Mouse (Mus musculus) forebrain, embryonic 15.5 days (tissue): ENCODE measurements around the gene Mnat1. TPM values are rescaled to one million over a fixed set of nuclear protein-coding genes. Genes with fewer than 3 reads are reported as not detected.
A peak's percentile ranks its signal among the peaks of the same experiment; 100 is the strongest.
"Not testable (repeated sequence)": the region's sequence is repeated elsewhere in the genome, so short reads cannot be mapped to it uniquely, and the experiment has no call there.

Experiments
- ATAC-seq: fragments of 200-750 bp; cut with Nextera tagmentation; replicated peaks from 2 replicates; pipeline ENCODE4 v1.8.0; 2017; ENCODE audit warnings: mild to moderate bottlenecking, moderate TSS enrichment, moderate library complexity
- H3K27ac ChIP-seq: fragments of 300-500 bp; sonication (generic); replicated peaks from 2 replicates; pipeline ENCODE4 v1.5.1; 2015; ENCODE audit warnings: mild to moderate bottlenecking, inconsistent platforms
- H3K27me3 ChIP-seq: fragments of 300-500 bp; sonication (generic); 2 replicates; pipeline ENCODE4 v1.6.1; 2015; ENCODE audit warnings: inconsistent platforms
- H3K36me3 ChIP-seq: fragments of 300-500 bp; sonication (generic); 2 replicates; pipeline ENCODE4 v1.6.1; 2015; ENCODE audit warnings: mild to moderate bottlenecking, inconsistent platforms
- H3K4me1 ChIP-seq: fragments of 300-500 bp; sonication (generic); 2 replicates; pipeline ENCODE4 v1.6.1; 2015; ENCODE audit warnings: inconsistent platforms
- H3K4me2 ChIP-seq: fragments of 300-500 bp; sonication (generic); replicated peaks from 2 replicates; pipeline ENCODE4 v1.6.1; 2015; ENCODE audit warnings: mild to moderate bottlenecking, inconsistent platforms
- H3K4me3 ChIP-seq: fragments of 300-500 bp; sonication (generic); 2 replicates; pipeline ENCODE4 v1.5.1; 2015; ENCODE audit warnings: mild to moderate bottlenecking, inconsistent platforms
- H3K9ac ChIP-seq: fragments of 300-500 bp; sonication (generic); replicated peaks from 2 replicates; pipeline ENCODE4 v1.6.1; 2015; ENCODE audit warnings: mild to moderate bottlenecking, inconsistent platforms
- H3K9me3 ChIP-seq: fragments of 300-500 bp; sonication (generic); 2 replicates; pipeline ENCODE4 v1.6.1; 2016; ENCODE audit warnings: inconsistent platforms
- WGBS: fragments of 180-500 bp; shearing (Covaris S2); methylation state at CpG from one replicate; pipeline ENCODE4 v1.1.7; 2015; ENCODE audit warnings: mixed read lengths; 5-methylcytosine and 5-hydroxymethylcytosine counted together
- polyA plus RNA-seq: library from polyadenylated mRNA; unstranded; fragments of >200 nt; fragmentation: Nextera tagmentation; extraction: Ambion mirVana; gene quantifications from 2 replicates; pipeline ENCODE4 v1.2.1, GENCODE M21; 2015

Mnat1 gene
- polyA plus RNA-seq, 1 experiment from 2014 or later: 16.5 TPM

- WGBS: 92% methylated on average over 12 of the region's 12 CpGs
- no peaks in the 10 kb centered on the region for H3K27me3 ChIP-seq
- no peak for ATAC-seq
- no peak overlapping the region for H3K4me3 ChIP-seq
- no peak overlapping the region for H3K9ac ChIP-seq
- H3K36me3 ChIP-seq: peaks cover 6% of the 10 kb centered on the region
- no peaks in the 10 kb centered on the region for H3K9me3 ChIP-seq
- no peak overlapping the region for H3K4me2 ChIP-seq
- H3K27ac ChIP-seq: no peak overlapping the region
- no peaks in the 10 kb centered on the region for H3K4me1 ChIP-seq
Measured at GRCm38 (mm10) chr12:73103713-73104112, 19.8 kb upstream of the Mnat1 start.

GRCm38 (mm10) chr12:73107821-73108220 lies 15.7 kb upstream of the Mnat1 start:
- peaks cover 3% of the 10 kb centered on the region; the same call in 1 of the 2 replicates for H3K27me3 ChIP-seq
- no peaks in the 10 kb centered on the region for H3K9me3 ChIP-seq
- peaks cover 24% of the 10 kb centered on the region for H3K4me1 ChIP-seq
- no peak overlapping the region for H3K27ac ChIP-seq
- ATAC-seq: no peak
- H3K4me3 ChIP-seq: no peak overlapping the region
- H3K9ac ChIP-seq: no peak overlapping the region
- 90% methylated on average over 2 of the region's 2 CpGs for WGBS
- peaks cover 6% of the 10 kb centered on the region for H3K36me3 ChIP-seq
- H3K4me2 ChIP-seq: no peak overlapping the region

GRCm38 (mm10) chr12:73110431-73111111 lies 12.9 kb upstream of the Mnat1 start:
- no peaks in the 10 kb centered on the region for H3K9me3 ChIP-seq
- no peak overlapping the region for H3K9ac ChIP-seq
- no peaks in the 10 kb centered on the region for H3K36me3 ChIP-seq
- H3K27ac ChIP-seq: no peak overlapping the region
- peak overlapping the region; percentile 91 for H3K4me2 ChIP-seq
- peaks cover 12% of the 10 kb centered on the region; the same call in 1 of the 2 replicates for H3K27me3 ChIP-seq
- H3K4me3 ChIP-seq: peak overlapping the region; percentile 70
- WGBS: 7% methylated on average over 23 of the region's 23 CpGs
- ATAC-seq: 0 out of 2 replicates have a peak, but pooled peaks have one; percentile 17
- peaks cover 29% of the 10 kb centered on the region for H3K4me1 ChIP-seq

- H3K4me2 ChIP-seq: peak overlapping the region; percentile 91
- H3K9ac ChIP-seq: peak overlapping the region; percentile 52
- no peaks in the 10 kb centered on the region for H3K36me3 ChIP-seq
- H3K27me3 ChIP-seq: peaks cover 12% of the 10 kb centered on the region; the same call in 1 of the 2 replicates
- H3K4me1 ChIP-seq: peaks cover 29% of the 10 kb centered on the region
- H3K9me3 ChIP-seq: no peaks in the 10 kb centered on the region
- H3K27ac ChIP-seq: no peak overlapping the region
- peak; percentile 58 for ATAC-seq
- WGBS: under 1% methylated on average over 44 of the region's 44 CpGs
- H3K4me3 ChIP-seq: peak overlapping the region; percentile 70
Measured at GRCm38 (mm10) chr12:73111561-73112325, 11.8 kb upstream of the Mnat1 start.

GRCm38 (mm10) chr12:73112326-73113087 lies 11.0 kb upstream of the Mnat1 start:
- Histone ChIP-seq H3K27ac (no peak overlapping the region), H3K4me1 (peaks cover 29% of the 10 kb centered on the region), H3K36me3 (no peaks in the 10 kb centered on the region), H3K27me3 (peaks cover 12% of the 10 kb centered on the region; the same call in 1 of the 2 replicates), H3K4me3 (peak overlapping the region; percentile 70), H3K9me3 (no peaks in the 10 kb centered on the region), H3K4me2 (peak overlapping the region; percentile 91), H3K9ac (peak overlapping the region; percentile 52)
- ATAC-seq: peak; percentile 72
- WGBS: under 1% methylated on average over 62 of the region's 71 CpGs

- H3K4me2 ChIP-seq: peak within 1 kb of the TSS; percentile 91
- peaks cover 29% of the 10 kb centered on the region for H3K4me1 ChIP-seq
- H3K36me3 ChIP-seq: no peaks in the 10 kb centered on the region
- peaks cover 12% of the 10 kb centered on the region; the same call in 1 of the 2 replicates for H3K27me3 ChIP-seq
- peak within 1 kb of the TSS; percentile 52 for H3K9ac ChIP-seq
- no peak within 1 kb of the TSS for H3K27ac ChIP-seq
- peak; percentile 81 for ATAC-seq
- 0% methylated on average over 19 of the region's 20 CpGs for WGBS
- peak within 1 kb of the TSS; percentile 70 for H3K4me3 ChIP-seq
- H3K9me3 ChIP-seq: no peaks in the 10 kb centered on the region
Measured at GRCm38 (mm10) chr12:73113196-73113595, 10.3 kb upstream of the Mnat1 start, which contains the start of gene Six4. Six4 (minus strand) TSS chr12:73113456.

- WGBS: 74% methylated on average over 4 of the region's 4 CpGs
Measured at GRCm38 (mm10) chr12:73125250-73125649, 1.7 kb downstream of the Mnat1 start.

GRCm38 (mm10) chr12:73140732-73141131 lies 17.2 kb downstream of the Mnat1 start:
- H3K27ac ChIP-seq: no peak overlapping the region
- ATAC-seq: no peak
- no peak overlapping the region for H3K9ac ChIP-seq
- WGBS: 90% methylated on average over 3 of the region's 3 CpGs
- no peaks in the 10 kb centered on the region for H3K27me3 ChIP-seq
- H3K4me1 ChIP-seq: no peaks in the 10 kb centered on the region
- no peak overlapping the region for H3K4me2 ChIP-seq
- no peaks in the 10 kb centered on the region for H3K36me3 ChIP-seq
- H3K9me3 ChIP-seq: no peaks in the 10 kb centered on the region
- no peak overlapping the region for H3K4me3 ChIP-seq

More at GRCm38 (mm10) chr12:73125250-73125649, 1.7 kb downstream of the Mnat1 start:
- Histone ChIP-seq H3K9ac (no peak overlapping the region), H3K4me1 (peaks cover 14% of the 10 kb centered on the region), H3K36me3 (no peaks in the 10 kb centered on the region), H3K4me3 (no peak overlapping the region), H3K9me3 (no peaks in the 10 kb centered on the region), H3K27ac (no peak overlapping the region), H3K27me3 (no peaks in the 10 kb centered on the region), H3K4me2 (no peak overlapping the region)
- no peak for ATAC-seq

GRCm38 (mm10) chr12:73147236-73147635 lies 23.7 kb downstream of the Mnat1 start:
- no peaks in the 10 kb centered on the region for H3K36me3 ChIP-seq
- H3K4me3 ChIP-seq: no peak overlapping the region
- 63% methylated on average over 3 of the region's 3 CpGs for WGBS
- H3K4me1 ChIP-seq: no peaks in the 10 kb centered on the region
- ATAC-seq: no peak
- no peaks in the 10 kb centered on the region for H3K27me3 ChIP-seq
- H3K27ac ChIP-seq: no peak overlapping the region
- no peaks in the 10 kb centered on the region for H3K9me3 ChIP-seq
- H3K4me2 ChIP-seq: no peak overlapping the region
- H3K9ac ChIP-seq: no peak overlapping the region

- not testable (repeated sequence) for H3K4me3 ChIP-seq, ATAC-seq, H3K9ac ChIP-seq, H3K27ac ChIP-seq, H3K36me3 ChIP-seq, H3K27me3 ChIP-seq, H3K4me1 ChIP-seq, H3K4me2 ChIP-seq, H3K9me3 ChIP-seq
- WGBS: 91% methylated on average over 5 of the region's 5 CpGs
Measured at GRCm38 (mm10) chr12:73151038-73151437, 27.5 kb downstream of the Mnat1 start.

GRCm38 (mm10) chr12:73154150-73154549 lies 30.6 kb downstream of the Mnat1 start:
- no peak for ATAC-seq
- Histone ChIP-seq H3K4me3 (no peak overlapping the region), H3K27ac (no peak overlapping the region), H3K4me1 (no peaks in the 10 kb centered on the region), H3K27me3 (no peaks in the 10 kb centered on the region), H3K4me2 (no peak overlapping the region), H3K9me3 (no peaks in the 10 kb centered on the region), H3K9ac (no peak overlapping the region), H3K36me3 (no peaks in the 10 kb centered on the region)
- WGBS: 96% methylated on average over 4 of the region's 4 CpGs

GRCm38 (mm10) chr12:73160341-73160740 lies 36.8 kb downstream of the Mnat1 start:
- Histone ChIP-seq H3K4me1 (no peaks in the 10 kb centered on the region), H3K9me3 (no peaks in the 10 kb centered on the region), H3K4me2 (no peak overlapping the region), H3K27me3 (no peaks in the 10 kb centered on the region), H3K36me3 (no peaks in the 10 kb centered on the region), H3K9ac (no peak overlapping the region), H3K27ac (no peak overlapping the region), H3K4me3 (no peak overlapping the region)
- ATAC-seq: no peak
- WGBS: 54% methylated on average over 4 of the region's 4 CpGs
